In the genomic region with DNA sequence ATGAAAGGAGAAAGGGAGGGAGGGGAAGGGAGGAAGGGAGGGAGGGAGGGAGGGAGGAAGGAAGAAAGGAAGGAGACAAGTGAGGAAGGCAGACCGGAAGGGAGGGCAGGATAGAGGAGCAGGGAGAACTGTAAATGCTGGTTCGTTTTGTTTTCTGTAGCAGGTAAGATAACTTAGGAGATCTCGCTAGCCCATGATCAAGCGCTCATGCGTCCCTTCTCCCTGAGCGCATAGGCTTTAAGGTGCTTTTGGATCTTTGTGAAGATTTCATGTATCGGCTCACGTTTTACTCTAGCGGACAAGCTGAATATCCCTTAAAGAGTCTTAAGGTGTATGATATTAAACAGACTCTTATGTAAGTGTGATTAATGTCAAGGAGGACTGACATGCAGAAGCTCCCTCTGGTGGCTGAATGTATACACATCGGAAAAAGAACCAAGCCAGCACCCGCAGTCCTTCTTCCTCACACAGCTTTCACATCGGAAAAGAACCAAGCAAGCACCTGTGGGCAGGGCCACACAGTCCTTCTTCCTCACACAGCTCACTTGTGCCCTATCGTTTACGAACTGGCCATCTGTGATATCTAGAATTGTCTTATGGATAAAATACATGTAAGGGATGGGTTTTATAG, we compare ENCODE assay signal across 8 mouse cellular contexts.
A peak's percentile ranks its signal among the peaks of the same experiment; 100 is the strongest.
DNase-seq lines count a peak whose midpoint lies in the region; TF ChIP-seq lines count a peak whose summit lies in the region.

No protein-coding gene starts in this region.

- H3K27me3 ChIP-seq in midbrain, embryonic 10.5 days (ENCODE audit: low read depth, poor library complexity, severe bottlenecking), result no peaks in the 10 kb centered on the region

- no peaks in the 10 kb centered on the region for H3K9me3 ChIP-seq in midbrain, embryonic 10.5 days (replicated peaks)

- H3K4me1 ChIP-seq in embryonic fibroblast, embryonic 13.5 days (ENCODE audit: control insufficient read depth, insufficient read depth, low read length), result no peaks in the 10 kb centered on the region
- no peaks in the 10 kb centered on the region for H3K4me1 ChIP-seq in midbrain, embryonic 10.5 days

- no peak overlapping the region for H3K27ac ChIP-seq in embryonic fibroblast, embryonic 13.5 days (ENCODE audit: insufficient read depth, low read length)
- H3K27ac ChIP-seq in left cerebral cortex, adult 2 months, result 0 out of 2 replicates have a peak overlapping the region, but pooled peaks have one; percentile 58
- no peak overlapping the region for H3K27ac ChIP-seq in midbrain, embryonic 10.5 days (replicated peaks)

- TF ChIP-seq POLR2A in embryonic fibroblast, embryonic 13.5 days (IDR thresholded peaks at IDR 0.05; ENCODE audit: low read depth, low read length), result no peak

- peak; percentile 3 for DNase-seq in cerebellum, adult 11 months
- DNase-seq in cerebellum, adult 9-11 months, result no peak
- peak; percentile 54 for DNase-seq in NIH3T3 (ENCODE audit: low read depth)
- DNase-seq in induced T-regulatory cell, adult 2 months (ENCODE audit: low read depth), result peak; percentile 22
- peak; percentile 44 to 49 for DNase-seq in left cerebral cortex, adult 2 months (ENCODE audit: extremely low spot score in 1 of 2, low spot score in 2 of 2)
- peak; percentile 33 for DNase-seq in midbrain, embryonic 10.5 days (ENCODE audit: low spot score)
- peak; percentile 46 for DNase-seq in thymus, postnatal 0 days (ENCODE audit: low spot score)

- no peak overlapping the region for H3K4me3 ChIP-seq in embryonic fibroblast, embryonic 13.5 days (ENCODE audit: insufficient read depth, low read length)
- 0 out of 2 replicates have a peak overlapping the region, but pooled peaks have one; percentile 11 for H3K4me3 ChIP-seq in left cerebral cortex, adult 2 months
- no peak overlapping the region for H3K4me3 ChIP-seq in midbrain, embryonic 10.5 days

- TF ChIP-seq CTCF in embryonic fibroblast, embryonic 13.5 days (IDR thresholded peaks at IDR 0.05; ENCODE audit: borderline replicate concordance, insufficient read depth, low read length), result 0 out of 2 replicates have a peak, but pooled peaks have one; percentile 4
- TF ChIP-seq CTCF in left cerebral cortex, adult 2 months (IDR thresholded peaks at IDR 0.05), result peak; percentile 72

- intact Hi-C loops in left cerebral cortex, adult 2 months (cut with DNase I), result loop anchor here (2.0 kb wide), 1 partner anchor 322 kb away; no protein-coding TSS in a partner anchor

- WGBS in midbrain, embryonic 10.5 days, result 53% methylated on average over 14 of the region's 14 CpGs

- no peaks in the 10 kb centered on the region for H3K36me3 ChIP-seq in midbrain, embryonic 10.5 days
